Mouse (Mus musculus) cerebellum, adult 18-20 months (tissue): ENCODE results near the gene Scnn1g.

ENCODE experiments used
- DNase-seq, 2 experiments: peaks; one replicate each; pipeline ENCODE4 v3.0.0; 2021

The Scnn1g gene

GRCm38 (mm10) chr7:121778980-121779379 lies 44.7 kb downstream of the Scnn1g start:
- no peak for DNase-seq

- DNase-seq = no peak
Observed at GRCm38 (mm10) chr7:121779409-121779808, 45.1 kb downstream of the Scnn1g start.

GRCm38 (mm10) chr7:121782188-121782909 lies 48.1 kb downstream of the Scnn1g start:
- DNase-seq = no peak

- no peak for DNase-seq
Observed at GRCm38 (mm10) chr7:121785651-121786228, 51.5 kb downstream of the Scnn1g start.

GRCm38 (mm10) chr7:121797781-121798180 lies 63.5 kb downstream of the Scnn1g start:
- no peak for DNase-seq

- DNase-seq = no peak
Observed at GRCm38 (mm10) chr7:121802471-121802870, 68.2 kb downstream of the Scnn1g start.

- DNase-seq = no peak
Observed at GRCm38 (mm10) chr7:121803011-121803410, 68.7 kb downstream of the Scnn1g start.

- no peak for DNase-seq
Observed at GRCm38 (mm10) chr7:121805811-121806496, 71.7 kb downstream of the Scnn1g start.

GRCm38 (mm10) chr7:121807726-121808580 lies 73.7 kb downstream of the Scnn1g start:
- DNase-seq = no peak
